Mouse (Mus musculus): ENCODE measurements around the gene Raf1. TPM values are rescaled to one million over a fixed set of nuclear protein-coding genes. Genes with fewer than 3 reads are reported as not detected.

Raf1 gene
- total RNA-seq (2021): 10 to 100 TPM; 78.5 to 79.3 TPM
- long read RNA-seq, transcript Raf1-201 (17 exons, 3,070 nt): major isoform, 62 of 85 reads
- long read RNA-seq, partial matches to known transcripts: 3 of 85 reads
- long read RNA-seq, other reads (novel, unspliced or antisense): 18 of 85 reads

- DNase-seq (ENCODE audit: low spot score in 2 of 2): peak; percentile 99
These were observed at the start of gene Raf1 for GRCm38 (mm10) chr6:115676452-115677128. Raf1 (minus strand) TSS chr6:115676635.

DNA sequence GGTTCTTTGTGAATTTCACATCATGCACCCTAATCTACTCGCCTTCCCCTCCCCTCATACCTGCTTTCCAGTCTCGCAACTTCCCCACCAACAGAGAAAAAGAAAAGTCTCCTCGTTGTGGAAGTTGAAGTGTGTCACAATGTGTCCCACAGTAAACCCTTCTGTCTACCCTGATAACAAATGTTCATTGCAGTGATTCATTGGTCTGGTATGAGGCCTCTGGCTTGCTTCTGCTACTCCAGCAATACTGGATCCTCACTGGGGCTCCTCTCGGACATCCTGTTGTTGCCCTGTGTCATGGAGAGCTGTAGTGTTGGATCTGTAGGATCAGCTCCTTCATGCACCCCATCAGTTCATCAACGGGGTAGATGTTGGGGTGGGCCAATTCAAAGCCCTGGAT is 45.8 kb upstream of the Raf1 start:
- no peak for DNase-seq (ENCODE audit: low spot score in 2 of 2)

DNA sequence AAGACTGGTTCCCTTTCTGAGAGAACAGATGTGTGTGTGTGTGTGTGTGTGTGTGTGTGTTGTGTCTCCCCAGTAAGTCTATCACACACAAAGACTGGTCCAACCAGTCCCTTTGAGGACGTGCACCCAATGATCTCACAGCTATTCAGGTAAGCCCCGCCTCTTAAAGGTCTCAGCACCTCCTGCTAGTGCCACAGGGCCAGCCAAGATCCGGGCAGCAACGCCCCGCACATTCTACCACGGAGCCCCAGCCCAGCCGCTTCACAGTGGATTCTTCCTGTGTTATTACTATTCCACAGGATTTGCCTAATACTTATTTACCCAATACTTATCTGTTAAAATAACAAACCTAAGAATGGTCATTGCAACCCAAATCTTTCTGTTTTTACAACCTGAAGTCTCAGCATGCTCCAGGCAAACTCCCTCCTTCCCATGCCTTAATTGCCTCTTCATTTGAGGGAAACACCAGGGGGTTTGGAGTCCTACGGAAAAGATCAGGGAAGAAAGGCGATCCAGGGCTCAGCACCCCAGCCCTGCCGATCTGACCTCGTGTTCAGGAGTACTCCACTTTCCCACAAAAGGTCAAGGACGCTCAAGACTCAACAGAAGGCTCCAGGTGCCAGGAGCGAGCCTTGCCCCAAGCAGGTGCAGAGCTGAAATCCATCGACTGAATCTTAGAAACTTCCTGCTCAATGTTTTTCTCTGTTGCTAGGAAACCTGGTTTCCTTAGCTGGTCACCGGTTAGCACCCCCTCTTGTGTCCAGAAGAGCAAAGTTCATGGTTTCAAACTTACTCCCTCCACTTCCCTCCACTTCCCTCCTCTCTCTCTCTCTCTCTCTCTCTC is 41.5 kb upstream of the Raf1 start:
- DNase-seq (ENCODE audit: low spot score in 2 of 2): peak in 1 of 2 experiments; percentile 6

DNA sequence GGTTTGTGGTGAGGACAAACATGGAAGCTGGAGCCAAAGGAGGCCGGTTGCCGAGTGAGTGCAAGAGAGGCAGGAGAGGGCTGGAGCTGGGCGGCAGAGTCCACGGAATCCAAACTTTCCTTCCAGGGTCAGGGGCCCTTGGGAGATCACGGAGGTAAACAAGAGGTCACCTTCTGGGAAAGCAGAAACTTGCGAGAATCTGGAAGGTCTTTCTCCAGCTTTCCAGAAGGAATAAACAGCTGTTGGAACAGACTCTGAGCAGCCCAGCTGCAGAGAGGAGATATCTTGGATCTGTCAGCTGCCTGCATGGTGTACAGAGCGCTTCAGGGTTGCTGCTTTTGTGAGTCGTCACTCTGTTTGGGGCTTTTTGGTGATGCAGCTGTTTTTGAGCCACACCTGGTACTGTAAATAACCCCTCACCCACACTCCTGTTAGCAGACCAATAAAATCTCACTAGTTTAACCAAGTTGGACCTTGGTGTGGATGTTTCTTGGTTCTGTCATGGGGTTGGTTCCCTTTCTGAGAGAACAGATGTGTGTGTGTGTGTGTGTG is 40.7 kb upstream of the Raf1 start:
- no peak for DNase-seq (ENCODE audit: low spot score in 2 of 2)

DNA sequence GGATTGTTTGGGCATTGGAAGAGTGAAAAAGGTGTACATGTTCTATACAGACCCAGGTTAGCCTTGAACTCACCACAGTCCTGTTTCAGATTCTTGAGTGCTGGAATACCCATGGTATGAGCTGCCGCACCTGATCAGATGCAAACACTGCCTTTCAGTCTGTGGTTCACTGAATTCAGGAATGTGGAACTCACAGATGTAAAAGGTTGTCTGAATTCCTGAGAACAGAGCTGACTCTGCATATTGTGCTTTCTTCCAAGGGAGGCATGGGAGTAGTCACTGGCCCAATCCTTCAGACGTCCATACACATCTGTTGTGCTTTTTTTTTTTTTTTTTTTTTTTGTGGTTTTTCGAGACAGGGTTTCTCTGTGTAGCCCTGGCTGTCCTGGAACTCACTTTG is 34.8 kb upstream of the Raf1 start:
- no peak for DNase-seq (ENCODE audit: low spot score in 2 of 2)

DNA sequence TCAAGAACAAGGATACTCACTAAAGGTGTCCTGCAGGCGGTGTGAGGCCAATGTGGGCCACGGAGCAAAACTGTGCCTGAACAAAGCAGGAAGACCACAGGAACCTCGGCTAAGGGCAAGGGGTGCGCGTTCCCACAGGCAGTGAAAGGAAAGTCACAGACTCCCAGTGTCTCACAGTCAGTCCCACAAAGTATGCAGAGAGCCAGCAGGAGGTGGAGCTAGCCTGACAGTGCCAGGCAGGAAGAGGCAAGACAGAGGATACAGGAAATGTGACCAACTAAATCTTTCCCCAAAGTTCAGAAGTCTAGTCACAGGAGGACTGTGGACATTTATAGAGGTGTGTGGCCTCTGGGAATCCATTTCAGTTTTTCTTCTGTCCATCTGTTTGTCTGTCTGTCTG is 26.5 kb upstream of the Raf1 start:
- DNase-seq (ENCODE audit: low spot score in 2 of 2): no peak

DNA sequence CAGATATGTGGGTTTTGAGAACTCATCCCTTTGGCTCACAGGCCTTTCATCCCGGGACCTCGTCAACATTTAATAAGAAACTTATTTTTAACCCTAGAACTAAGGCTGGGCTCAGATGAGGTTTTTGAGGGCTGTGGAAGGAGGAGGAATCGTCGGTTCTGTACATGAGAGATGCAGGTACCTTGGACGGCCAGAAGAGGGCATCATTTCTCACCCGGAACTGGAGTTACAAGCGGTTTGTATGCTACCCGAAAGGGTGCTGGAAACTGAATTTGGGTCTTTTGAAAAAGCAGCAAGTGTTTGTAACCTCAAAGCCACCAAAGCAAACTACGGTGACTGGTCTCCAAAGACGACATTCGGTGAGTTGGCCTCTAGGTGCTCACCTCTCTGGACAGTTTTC is 24.9 kb upstream of the Raf1 start:
- no peak for DNase-seq (ENCODE audit: low spot score in 2 of 2)

GRCm38 (mm10) chr6:115700778-115701177 is 24.3 kb upstream of the Raf1 start:
- DNase-seq (ENCODE audit: low spot score in 2 of 2): no peak

DNA sequence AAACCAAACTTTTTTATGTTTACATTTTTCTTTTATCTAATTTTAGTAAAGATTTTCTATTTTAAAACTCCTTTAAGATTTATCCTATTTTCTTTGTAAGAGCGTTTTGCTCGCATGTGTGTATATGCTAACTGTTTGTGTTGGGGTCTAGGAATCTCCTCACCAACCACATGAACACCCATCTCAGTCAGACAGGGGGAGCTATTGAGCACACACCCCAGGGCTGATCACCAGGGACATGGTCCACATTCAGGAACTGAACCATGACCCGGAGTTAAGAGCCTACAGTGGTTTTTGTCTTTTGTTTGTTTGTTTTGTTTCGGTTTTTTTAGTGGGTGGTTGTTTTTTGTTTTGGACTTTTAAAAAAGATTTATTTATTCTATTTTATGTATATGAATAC is 22.3 kb upstream of the Raf1 start:
- DNase-seq (ENCODE audit: low spot score in 2 of 2): no peak

- DNase-seq (ENCODE audit: low spot score in 2 of 2): peak in 1 of 2 experiments; percentile 20
These were observed 21.5 kb upstream of the Raf1 start for GRCm38 (mm10) chr6:115697739-115698558.

GRCm38 (mm10) chr6:115696707-115697215 is 20.3 kb upstream of the Raf1 start:
- no peak for DNase-seq (ENCODE audit: low spot score in 2 of 2)

DNA sequence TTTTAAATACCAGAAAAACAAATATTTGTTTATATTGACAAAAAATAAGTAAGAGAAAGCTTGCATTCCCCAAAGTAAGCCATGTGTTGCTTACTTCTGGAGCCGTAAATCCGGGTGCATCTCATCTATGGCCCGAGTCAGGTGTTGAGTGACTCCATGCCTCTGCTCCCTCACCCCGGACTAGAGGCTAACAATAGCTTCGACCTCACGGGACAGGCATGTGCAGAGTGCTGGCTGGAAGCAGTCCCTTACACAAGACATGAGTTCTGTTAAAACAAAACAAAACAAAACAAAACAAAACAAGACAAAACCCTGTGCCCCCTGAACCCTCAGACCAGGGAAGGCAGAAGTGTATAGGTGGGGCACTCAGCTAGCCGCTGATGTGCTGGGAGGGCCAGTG is 18.7 kb upstream of the Raf1 start:
- no peak for DNase-seq (ENCODE audit: low spot score in 2 of 2)

DNA sequence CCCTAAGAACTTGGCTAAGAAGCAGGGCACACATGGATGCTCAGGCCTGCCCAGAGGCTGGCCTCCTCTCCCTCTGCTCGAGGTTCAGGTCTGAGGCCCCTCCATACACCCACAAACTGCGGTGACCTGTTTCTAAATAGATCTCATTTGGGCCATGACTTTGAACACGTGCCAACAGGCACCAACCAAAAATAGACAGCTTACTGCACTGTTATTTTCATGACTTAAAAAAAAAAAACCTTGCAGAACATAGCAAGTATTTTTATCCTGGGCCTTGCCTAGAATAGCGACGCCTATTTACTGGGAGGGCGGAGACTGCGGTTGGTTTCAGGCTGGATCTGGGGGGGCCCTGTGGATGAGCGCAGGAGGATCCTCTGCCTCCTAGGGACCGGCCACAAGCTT is 18.0 kb upstream of the Raf1 start:
- no peak for DNase-seq (ENCODE audit: low spot score in 2 of 2)

- DNase-seq (ENCODE audit: low spot score in 2 of 2): no peak
These were observed 16.7 kb upstream of the Raf1 start for GRCm38 (mm10) chr6:115692963-115693730.

- no peak for DNase-seq (ENCODE audit: low spot score in 2 of 2)
These were observed 15.9 kb upstream of the Raf1 start for GRCm38 (mm10) chr6:115692163-115692950.

DNA sequence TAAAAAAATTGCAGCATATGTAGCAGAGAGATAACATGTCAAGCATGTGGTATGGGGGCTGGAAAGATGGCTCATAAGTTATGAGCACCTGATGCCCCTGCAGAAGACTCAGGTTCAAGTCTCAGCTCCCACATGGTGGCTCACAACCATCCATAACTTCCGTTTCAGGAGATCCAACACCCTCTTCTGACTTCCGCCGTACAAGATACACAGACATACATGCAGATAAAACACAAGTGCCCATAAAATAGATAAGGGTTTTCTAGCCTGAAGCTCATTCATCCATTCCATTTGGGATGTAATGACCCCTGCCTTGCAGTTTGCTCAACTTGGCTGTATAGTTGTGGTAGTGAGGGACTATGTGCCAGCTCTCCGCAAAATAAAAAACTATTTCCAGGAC is 13.7 kb upstream of the Raf1 start:
- no peak for DNase-seq (ENCODE audit: low spot score in 2 of 2)

- no peak for DNase-seq (ENCODE audit: low spot score in 2 of 2)
These were observed 12.2 kb upstream of the Raf1 start for GRCm38 (mm10) chr6:115688589-115688988.

GRCm38 (mm10) chr6:115687753-115688152 is 11.3 kb upstream of the Raf1 start:
- DNase-seq (ENCODE audit: low spot score in 2 of 2): no peak

DNA sequence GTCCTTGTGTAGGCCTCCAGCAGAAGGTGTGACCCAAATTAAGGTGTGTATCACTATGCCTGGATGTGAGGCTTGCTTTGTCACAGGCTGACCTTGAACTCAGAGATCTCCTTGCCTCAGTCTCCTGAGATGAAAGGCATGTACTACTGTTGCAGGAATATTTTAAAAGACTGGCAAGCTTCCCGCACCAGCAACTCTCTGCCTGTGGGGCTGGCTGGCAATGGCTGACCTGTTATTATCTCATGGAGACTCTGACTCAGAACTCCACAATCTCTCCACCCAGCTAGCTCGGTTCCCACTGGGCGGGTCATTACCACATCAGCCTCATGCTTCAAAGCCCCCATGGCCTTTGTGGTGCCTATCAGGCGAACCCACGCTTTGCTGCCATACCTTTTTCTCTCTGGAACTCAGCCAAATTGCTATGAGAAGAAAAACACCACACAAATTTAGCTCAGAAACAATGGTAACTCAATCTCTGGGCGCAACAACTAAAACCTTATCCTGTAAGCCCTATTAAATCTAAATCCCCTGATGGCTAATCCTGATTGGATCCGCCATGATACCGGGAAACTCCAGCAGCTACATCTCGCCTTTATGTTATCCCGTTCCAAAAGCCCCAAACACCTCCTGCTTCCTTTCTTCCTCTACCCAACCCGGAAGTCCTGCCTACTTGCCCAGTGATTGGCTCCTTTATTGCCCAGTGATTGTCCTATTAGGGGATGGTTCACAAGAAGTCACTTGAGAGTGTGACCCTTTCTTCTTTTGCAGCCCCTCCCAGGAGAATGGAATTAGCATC is 8.6 kb upstream of the Raf1 start:
- no peak for DNase-seq (ENCODE audit: low spot score in 2 of 2)
